Mouse (Mus musculus) bone marrow macrophage, adult 2 months (primary cell): Measurements from ENCODE around the gene Flad1.

Experiments used
- CTCF ChIP-seq: IDR thresholded peaks from 2 replicates; pipeline ENCODE4 v1.5.1; 2012; ENCODE audit warnings: low read depth, mild to moderate bottlenecking, low read length, moderate library complexity
- POLR2A ChIP-seq: IDR thresholded peaks from 2 replicates; pipeline ENCODE4 v1.6.1; 2012; ENCODE audit warnings: mild to moderate bottlenecking, low read depth, low read length, borderline replicate concordance

GRCm38 (mm10) chr3:89385451-89385850 is 26.2 kb downstream of the Flad1 start:
- TF ChIP-seq CTCF, result no peak
- no peak for TF ChIP-seq POLR2A
